Mouse (Mus musculus) layer of hippocampus, adult 9-11 months (tissue): ENCODE measurements at regions not wholly inside any gene's neighbourhood (a gene's known extent, or its start where the extent isn't known, plus 50 kb on each side); places are given as distances from the start of the nearest gene placed in this dataset.
A peak's percentile ranks its signal among the peaks of the same experiment; 100 is the strongest.

ENCODE experiments used
- DNase-seq: peaks from one replicate; pipeline ENCODE4 v3.0.0; 2022

- no peak for DNase-seq
Measured at GRCm38 (mm10) chr12:118784643-118785042, 61.5 kb upstream of the Sp8 start.

DNA sequence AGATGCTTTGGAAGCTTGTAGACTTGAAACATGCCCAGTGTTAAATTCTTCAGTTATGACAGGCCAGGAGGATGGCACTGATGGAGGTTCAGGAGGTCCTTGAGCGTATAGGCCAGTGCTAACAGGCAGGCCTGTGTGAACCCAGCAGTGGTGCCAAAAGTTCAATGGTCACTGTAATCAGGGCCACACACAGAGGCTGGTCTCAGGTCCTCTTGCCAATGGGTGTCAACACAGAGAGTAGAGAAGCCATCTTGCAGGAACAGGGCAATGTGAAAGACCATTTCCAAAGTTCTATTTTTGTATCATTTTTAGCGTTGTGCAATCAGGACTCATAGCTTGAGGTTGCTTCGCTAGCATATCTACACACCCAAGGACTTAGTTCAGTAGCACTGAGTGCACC, 64.2 kb upstream of the Sp8 start:
- DNase-seq: no peak

GRCm38 (mm10) chr12:118775463-118776064, 70.6 kb upstream of the Sp8 start:
- DNase-seq: no peak

GRCm38 (mm10) chr12:118772790-118773189, 73.3 kb upstream of the Sp8 start:
- no peak for DNase-seq

DNA sequence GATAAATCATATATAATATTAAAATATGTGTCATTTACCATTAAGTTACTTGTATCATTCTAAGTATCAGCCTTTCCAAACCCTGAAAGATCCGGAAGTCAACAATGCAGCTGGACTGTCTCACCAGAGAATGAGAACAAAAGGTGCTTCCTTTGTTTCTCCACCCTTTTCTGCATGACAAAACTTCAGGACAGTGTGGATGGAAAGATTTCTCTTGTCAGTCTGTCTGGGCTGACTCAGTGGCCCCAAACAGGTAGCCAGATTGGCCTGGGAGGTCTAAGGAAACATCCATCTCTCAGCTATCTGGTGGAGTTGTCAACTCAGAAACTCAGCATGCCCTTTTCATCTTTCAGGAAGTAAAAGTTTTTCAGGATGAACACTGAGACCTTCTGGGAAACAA, 79.7 kb upstream of the Sp8 start:
- DNase-seq: no peak

GRCm38 (mm10) chr12:118754076-118754475, 92.1 kb upstream of the Sp8 start:
- DNase-seq: no peak

- no peak for DNase-seq
Measured at GRCm38 (mm10) chr12:118739103-118739502, 107.0 kb upstream of the Sp8 start.

DNA sequence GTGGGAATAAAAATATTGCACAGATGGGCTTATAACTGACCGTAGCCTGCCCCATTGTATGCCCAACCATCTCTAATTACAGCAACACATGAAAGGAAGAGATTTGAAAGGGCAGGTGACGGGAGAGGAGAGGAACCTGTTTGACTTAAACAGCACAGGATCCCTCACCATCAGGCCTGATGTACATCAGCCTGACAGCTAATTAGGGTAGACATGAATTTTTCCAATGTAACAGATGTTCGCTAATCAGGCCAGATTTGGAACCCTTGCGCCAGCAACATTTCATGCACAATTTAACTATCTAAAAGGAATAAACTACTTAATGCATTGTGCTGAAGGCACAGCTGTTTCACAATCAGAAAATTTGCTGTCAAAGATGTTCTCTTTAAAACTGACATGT, 120.2 kb upstream of the Sp8 start:
- no peak for DNase-seq

- no peak for DNase-seq
Measured at GRCm38 (mm10) chr12:118719878-118720573, 126.1 kb upstream of the Sp8 start.

- DNase-seq: no peak
Measured at GRCm38 (mm10) chr12:118716824-118717223, 129.3 kb upstream of the Sp8 start.

DNA sequence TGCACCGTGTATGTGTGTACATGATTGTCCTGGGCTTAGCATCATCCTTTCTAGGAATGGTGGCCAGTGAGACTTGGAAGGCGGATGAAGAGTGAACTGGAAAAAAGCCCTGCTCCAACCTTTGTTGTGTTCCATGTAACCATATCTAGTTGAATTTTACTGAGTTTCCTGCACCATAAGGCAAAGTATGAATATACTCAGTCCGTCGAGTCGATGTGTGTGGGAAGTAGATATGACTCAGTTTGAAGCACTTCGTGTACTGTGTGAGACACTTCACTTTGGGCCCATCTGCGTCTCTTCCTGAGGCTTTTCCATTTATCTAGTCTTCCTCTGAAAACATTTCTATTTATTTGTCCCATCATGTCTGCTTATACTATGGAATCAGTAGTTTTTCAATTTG, 139.5 kb upstream of the Sp8 start:
- peak; percentile 42 for DNase-seq

DNA sequence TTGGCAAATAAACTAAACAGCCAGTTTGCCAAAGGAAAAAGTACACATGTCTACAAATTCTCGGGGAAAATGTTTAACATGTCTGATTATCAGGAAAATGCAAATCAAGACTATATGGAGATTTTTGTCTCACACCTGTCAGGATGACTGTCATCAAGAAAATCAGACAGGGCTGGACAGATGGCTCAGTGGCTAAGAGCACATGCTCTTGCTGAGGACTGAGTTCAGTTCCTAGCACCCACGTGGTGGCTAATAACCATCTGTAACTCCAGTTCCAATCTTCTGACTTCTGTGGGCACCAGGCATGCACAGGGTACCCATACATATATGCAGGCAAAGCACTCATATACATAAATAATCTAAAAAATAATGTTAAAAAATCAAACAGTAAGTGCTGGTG, 141.3 kb upstream of the Sp8 start:
- DNase-seq: no peak

GRCm38 (mm10) chr12:118703730-118704129, 142.4 kb upstream of the Sp8 start:
- DNase-seq: no peak

- DNase-seq: no peak
Measured at GRCm38 (mm10) chr12:118703068-118703662, 143.0 kb upstream of the Sp8 start.

- no peak for DNase-seq
Measured at GRCm38 (mm10) chr12:118701838-118702237, 144.3 kb upstream of the Sp8 start.

DNA sequence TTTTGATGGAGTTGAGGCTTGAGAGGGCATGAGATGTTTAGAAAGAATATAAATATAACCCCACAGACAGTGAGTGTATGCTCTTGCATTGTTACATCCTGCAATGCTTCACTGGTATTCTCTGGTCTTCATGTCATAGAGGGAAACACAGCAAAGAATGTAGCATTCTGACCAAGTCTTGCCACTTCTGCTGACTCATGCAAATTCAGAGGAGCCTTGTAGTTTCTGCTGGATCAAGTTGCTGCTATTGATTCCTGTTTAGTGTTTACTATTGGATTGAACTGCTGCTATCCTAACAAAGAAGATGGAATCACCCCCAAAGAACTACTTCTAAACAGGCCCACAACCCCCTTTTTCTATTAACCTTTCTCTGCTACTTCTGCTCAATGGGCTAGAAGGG, 148.0 kb upstream of the Sp8 start:
- no peak for DNase-seq

DNA sequence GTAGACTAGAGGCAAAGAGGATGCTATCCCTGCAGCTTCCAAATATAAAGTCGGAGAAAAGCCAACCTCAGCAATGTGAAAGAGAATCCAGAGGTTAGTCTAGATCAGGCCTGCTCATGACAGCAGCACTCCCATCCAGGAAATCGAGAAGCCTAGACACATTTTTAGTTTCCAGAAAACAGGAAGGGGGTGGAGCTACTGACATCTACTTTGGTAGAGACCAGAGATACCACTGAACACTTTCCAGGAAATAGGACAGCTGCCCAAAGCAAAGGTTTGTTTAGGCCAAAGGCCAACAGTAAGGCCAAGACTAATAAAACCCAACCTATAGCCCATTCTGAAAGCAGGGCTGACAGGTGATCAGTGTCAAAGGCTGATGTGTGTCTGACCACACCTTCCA, 151.4 kb upstream of the Sp8 start:
- DNase-seq: no peak

- DNase-seq: no peak
Measured at GRCm38 (mm10) chr12:118682902-118683301, 163.2 kb upstream of the Sp8 start.

DNA sequence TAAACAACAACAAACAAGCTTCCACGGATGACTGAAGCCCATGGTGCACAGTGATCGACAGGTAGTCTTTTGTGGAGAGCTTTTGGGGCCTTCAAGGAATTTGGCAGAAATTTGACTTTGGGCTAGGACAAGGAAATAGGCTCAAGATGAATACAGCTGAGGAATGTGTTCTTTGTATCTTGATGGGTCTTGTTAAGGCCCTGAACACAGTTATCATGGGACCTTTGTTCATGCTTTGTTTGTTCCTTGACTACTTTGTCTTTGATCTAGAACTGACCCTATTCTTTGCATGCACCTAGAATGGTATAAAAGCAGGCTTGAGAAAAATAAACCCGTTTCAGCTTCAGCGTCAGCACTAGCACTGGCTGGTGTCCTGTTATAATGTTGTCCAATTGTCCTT, 168.1 kb upstream of the Sp8 start:
- no peak for DNase-seq

DNA sequence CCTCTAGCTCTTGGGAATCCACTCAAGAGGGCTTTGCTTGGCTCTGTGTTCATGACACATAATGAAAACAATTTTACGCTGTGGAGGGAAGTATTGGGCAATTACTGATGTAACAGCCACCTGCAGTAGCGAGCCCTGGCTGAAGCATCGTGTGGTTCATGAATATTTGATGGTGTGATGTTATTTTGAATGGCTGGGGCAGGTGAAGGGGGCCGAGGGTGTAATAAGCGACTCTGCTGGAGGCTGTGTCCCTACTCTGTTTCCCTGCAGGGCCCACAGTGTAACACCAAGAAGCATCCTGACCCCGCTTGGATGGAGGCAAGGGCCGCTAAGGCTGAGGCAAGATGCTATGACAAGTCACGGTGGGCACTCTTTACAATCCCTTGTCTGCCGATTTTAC, 184.6 kb upstream of the Sp8 start:
- no peak for DNase-seq

GRCm38 (mm10) chr12:118661214-118661486, 185.0 kb upstream of the Sp8 start:
- DNase-seq: no peak

GRCm38 (mm10) chr12:118660384-118661213, 185.5 kb upstream of the Sp8 start:
- no peak for DNase-seq

DNA sequence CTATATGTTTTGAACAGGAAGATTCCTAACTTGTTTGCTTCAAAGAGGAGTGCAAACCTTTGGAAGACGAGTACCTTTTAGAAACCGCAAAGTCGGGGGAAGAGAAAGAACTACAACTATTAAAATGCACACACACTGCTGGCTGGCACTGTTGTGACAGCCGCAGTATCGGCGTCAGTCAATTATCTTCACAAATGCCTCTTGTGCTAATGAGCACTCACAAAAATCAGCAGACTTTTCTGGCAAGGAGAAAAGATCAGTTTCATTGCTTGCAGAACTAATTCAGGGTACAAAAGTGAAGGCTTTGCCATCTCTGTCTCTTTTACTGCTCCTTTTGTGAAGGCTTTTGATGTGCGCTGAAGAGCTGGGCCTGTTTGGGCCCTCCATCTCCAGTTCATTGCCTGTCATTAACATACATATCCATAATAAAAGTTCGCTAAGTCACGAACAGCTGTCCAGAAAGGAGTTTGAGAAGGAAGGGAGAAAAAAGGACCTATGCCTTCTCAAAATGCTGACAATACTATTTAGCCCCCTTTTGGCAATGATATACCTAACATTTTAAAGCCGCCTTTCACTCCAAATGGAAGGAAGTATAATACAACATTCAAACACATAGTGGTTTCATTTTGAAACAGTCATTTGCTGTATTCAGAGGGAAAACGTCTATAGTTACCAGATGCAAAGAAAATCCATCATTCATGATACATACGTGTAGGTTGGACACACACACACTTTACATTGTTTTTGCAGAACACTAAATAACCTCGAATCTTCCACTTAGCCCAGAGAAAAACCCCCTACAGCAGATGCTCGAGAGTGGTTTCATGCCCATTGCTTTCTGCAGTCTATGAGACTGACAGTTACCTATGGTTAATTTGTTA, 186.6 kb upstream of the Sp8 start:
- DNase-seq: no peak
